Mouse (Mus musculus): ENCODE measurements at regions not wholly inside any gene's neighbourhood (a gene's known extent, or its start where the extent isn't known, plus 50 kb on each side); places are given as distances from the start of the nearest gene placed in this dataset.
A peak's percentile ranks its signal among the peaks of the same experiment; 100 is the strongest.

GRCm38 (mm10) chr9:26383996-26384395, 349.5 kb upstream of the B3gat1 start:
- no peak for DNase-seq (ENCODE audit: low spot score)

GRCm38 (mm10) chr9:26398635-26399034, 334.9 kb upstream of the B3gat1 start:
- no peak for DNase-seq (ENCODE audit: low spot score)

GRCm38 (mm10) chr9:26422897-26423823, 310.4 kb upstream of the B3gat1 start:
- no peak for DNase-seq (ENCODE audit: low spot score)

- DNase-seq (ENCODE audit: low spot score): no peak
These were observed 298.0 kb upstream of the B3gat1 start for GRCm38 (mm10) chr9:26435507-26435906.

GRCm38 (mm10) chr9:26437244-26437643, 296.3 kb upstream of the B3gat1 start:
- DNase-seq (ENCODE audit: low spot score): no peak

- DNase-seq (ENCODE audit: low spot score): no peak
These were observed 279.6 kb upstream of the B3gat1 start for GRCm38 (mm10) chr9:26453924-26454323.

GRCm38 (mm10) chr9:26461081-26461480, 272.4 kb upstream of the B3gat1 start:
- DNase-seq (ENCODE audit: low spot score): no peak

- no peak for DNase-seq (ENCODE audit: low spot score)
These were observed 262.7 kb upstream of the B3gat1 start for GRCm38 (mm10) chr9:26470694-26471392.

- no peak for DNase-seq (ENCODE audit: low spot score)
These were observed 257.2 kb upstream of the B3gat1 start for GRCm38 (mm10) chr9:26476341-26476740.

- DNase-seq (ENCODE audit: low spot score): no peak
These were observed 252.6 kb upstream of the B3gat1 start for GRCm38 (mm10) chr9:26480881-26481280.

- no peak for DNase-seq (ENCODE audit: low spot score)
These were observed 251.6 kb upstream of the B3gat1 start for GRCm38 (mm10) chr9:26481890-26482289.

GRCm38 (mm10) chr9:26493740-26494139, 239.8 kb upstream of the B3gat1 start:
- DNase-seq (ENCODE audit: low spot score): no peak

- no peak for DNase-seq (ENCODE audit: low spot score)
These were observed 231.5 kb upstream of the B3gat1 start for GRCm38 (mm10) chr9:26502027-26502426.

- DNase-seq (ENCODE audit: low spot score): no peak
These were observed 227.6 kb upstream of the B3gat1 start for GRCm38 (mm10) chr9:26505941-26506340.

GRCm38 (mm10) chr9:26518651-26519050, 214.9 kb upstream of the B3gat1 start:
- DNase-seq (ENCODE audit: low spot score): no peak

GRCm38 (mm10) chr9:26519581-26520501, 213.7 kb upstream of the B3gat1 start:
- no peak for DNase-seq (ENCODE audit: low spot score)

- DNase-seq (ENCODE audit: low spot score): peak; percentile 5
These were observed 209.4 kb upstream of the B3gat1 start for GRCm38 (mm10) chr9:26524089-26524488.

- DNase-seq (ENCODE audit: low spot score): no peak
These were observed 204.8 kb upstream of the B3gat1 start for GRCm38 (mm10) chr9:26528761-26529160.

GRCm38 (mm10) chr9:26539042-26539441, 194.5 kb upstream of the B3gat1 start:
- no peak for DNase-seq (ENCODE audit: low spot score)

GRCm38 (mm10) chr9:26548328-26548922, 185.1 kb upstream of the B3gat1 start:
- DNase-seq (ENCODE audit: low spot score): no peak

- no peak for DNase-seq (ENCODE audit: low spot score)
These were observed 184.4 kb upstream of the B3gat1 start for GRCm38 (mm10) chr9:26549118-26549517.

GRCm38 (mm10) chr9:26549551-26549950, 184.0 kb upstream of the B3gat1 start:
- no peak for DNase-seq (ENCODE audit: low spot score)
